Mouse (Mus musculus): ENCODE measurements around the gene Pak1ip1.

Pak1ip1 gene

DNA sequence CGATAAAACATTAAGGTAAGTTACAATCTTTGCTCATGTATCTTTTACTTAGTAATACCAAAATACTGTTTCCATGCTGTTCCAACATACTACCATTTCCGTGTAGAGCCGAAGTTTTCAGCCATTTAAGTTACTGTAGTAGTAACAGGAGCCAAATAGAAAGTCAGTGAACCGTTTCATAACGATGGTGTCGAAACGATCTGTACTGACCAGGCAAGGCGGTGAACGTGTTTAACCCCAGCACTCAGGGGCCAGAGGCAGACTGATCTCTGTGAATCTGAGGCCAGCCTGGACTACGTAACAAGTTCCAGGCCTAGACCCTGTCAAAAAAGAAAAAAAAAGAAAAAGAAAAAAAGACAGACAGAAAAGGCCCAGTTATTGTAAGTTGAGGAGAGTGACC is 7.4 kb downstream of the Pak1ip1 start:
- no peak for DNase-seq

DNA sequence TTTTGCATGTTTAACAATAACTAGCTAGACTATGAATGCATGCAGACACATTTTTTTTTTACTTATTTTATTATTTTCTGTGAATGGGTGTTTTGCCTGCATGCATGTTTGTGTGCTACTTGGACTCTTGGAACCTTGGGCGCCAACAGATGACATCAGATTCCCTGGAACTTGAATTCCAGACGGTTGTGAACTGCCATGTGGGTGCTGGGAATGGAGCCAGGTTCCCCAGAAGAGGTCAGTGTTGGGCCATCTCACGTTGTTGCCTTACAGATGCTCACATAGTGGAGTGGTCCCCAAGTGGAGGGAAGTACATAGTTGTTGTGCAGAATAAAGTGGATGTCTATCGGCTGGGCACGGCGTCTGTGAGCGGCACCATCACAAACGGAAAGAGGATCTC is 8.1 kb downstream of the Pak1ip1 start:
- DNase-seq: no peak

DNA sequence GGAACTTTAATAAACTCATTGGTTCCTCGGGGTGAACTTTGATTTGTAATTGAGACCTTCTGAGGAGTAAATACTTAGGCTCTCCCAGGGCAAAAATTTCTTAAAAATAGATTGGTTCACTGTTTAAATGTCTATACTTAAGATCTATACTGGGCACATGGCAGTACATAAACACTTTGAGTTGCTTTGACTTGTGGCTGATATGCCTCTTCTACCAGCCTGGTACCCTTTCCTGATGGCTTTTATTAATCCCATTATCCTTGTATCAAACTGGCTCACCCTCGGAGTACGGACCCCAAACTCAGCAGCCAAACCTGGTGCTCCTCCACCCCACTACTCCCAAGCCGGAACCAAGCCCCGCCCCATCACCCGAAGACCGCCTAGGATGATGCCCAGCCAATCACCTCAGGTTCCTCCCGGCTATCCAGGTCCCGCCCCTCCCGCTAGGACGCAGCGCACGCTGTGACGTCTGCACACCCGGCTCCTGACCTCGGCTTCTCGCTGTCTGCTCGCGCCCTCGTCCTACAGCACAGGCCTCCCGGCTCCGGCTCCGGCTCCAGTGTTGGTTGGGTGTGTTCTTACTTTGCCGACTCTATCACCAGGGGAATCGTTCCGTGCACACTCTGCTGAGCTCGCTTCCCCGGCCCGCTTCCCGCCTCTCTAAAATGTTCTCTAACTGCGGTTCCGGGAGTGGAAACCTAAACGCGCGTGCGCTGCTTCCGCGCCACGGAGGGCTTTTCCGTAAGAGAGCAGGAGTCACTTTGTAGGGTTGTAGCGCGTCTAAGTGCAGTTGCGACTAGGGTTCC is 15.2 kb downstream of the Pak1ip1 start, which contains the start of gene Tmem14c:
Tmem14c (plus strand) TSS at position 464 of the 806 bp plus-strand sequence.
- DNase-seq: peak; percentile 93

DNA sequence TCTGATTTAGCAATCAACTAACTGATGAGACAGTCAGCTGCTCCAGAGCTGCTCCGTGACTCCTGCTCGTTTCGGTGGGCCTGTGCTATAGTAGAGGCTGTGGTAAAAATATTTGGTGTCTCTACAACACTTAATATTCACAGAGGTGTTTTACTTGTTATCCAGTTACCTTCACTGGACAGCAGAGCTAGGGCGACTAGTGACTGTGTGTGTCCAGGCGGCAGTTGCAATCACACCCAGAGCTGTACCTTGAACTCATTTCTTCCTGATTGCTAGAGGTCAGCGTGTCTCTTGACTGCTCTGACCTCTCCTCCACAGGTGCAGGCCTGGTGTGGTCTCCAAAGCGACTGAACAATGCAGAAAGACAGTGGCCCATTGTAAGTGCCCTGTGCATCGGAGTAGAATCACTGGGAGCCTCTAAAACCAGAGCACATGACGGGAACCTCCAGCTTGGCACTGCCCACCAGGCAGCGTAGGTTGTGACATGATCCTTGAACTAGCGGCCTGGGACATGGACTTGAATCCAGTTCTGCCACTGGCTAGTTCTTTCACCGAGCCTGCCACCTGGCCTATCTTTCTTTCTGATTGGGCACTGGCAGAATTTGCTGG is 16.1 kb downstream of the Pak1ip1 start:
- no peak for DNase-seq

DNA sequence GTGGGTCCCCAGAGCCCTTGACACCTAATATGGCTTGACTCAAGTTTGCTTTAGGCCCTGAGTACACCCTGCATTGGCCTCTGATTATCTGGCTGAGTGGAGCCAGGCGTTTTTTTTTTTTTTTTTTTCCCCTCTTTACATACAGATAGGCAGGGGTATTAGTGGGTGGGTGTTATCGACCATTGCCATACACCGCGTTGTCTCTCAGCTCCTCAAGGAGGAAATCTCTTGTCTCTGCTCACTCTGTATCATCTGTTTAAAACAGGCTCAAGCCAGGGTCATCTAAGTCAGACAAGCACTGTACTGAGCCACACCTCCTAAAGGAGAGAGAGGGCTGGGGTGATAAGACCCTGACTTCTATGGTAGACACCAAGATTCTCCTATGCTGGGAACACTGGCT is 17.0 kb downstream of the Pak1ip1 start:
- no peak for DNase-seq

DNA sequence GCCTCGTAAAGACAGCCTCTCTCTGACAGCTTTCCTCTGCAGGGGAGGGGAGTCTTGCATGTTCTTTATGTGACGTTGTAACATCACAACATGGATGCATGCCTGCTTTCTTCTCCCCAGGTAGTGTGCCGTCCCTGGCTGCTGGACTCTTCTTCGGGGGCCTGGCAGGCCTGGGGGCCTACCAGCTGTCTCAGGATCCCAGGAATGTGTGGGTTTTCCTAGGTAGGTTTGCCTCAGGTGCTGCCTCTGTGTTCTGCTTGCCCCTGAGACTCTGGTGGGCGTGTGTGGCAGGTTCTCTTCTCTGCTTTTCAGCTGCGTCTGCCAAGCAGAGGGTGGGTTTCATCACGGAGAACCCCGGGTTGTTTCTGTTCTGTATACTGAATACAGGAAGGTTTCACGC is 17.4 kb downstream of the Pak1ip1 start:
- no peak for DNase-seq

DNA sequence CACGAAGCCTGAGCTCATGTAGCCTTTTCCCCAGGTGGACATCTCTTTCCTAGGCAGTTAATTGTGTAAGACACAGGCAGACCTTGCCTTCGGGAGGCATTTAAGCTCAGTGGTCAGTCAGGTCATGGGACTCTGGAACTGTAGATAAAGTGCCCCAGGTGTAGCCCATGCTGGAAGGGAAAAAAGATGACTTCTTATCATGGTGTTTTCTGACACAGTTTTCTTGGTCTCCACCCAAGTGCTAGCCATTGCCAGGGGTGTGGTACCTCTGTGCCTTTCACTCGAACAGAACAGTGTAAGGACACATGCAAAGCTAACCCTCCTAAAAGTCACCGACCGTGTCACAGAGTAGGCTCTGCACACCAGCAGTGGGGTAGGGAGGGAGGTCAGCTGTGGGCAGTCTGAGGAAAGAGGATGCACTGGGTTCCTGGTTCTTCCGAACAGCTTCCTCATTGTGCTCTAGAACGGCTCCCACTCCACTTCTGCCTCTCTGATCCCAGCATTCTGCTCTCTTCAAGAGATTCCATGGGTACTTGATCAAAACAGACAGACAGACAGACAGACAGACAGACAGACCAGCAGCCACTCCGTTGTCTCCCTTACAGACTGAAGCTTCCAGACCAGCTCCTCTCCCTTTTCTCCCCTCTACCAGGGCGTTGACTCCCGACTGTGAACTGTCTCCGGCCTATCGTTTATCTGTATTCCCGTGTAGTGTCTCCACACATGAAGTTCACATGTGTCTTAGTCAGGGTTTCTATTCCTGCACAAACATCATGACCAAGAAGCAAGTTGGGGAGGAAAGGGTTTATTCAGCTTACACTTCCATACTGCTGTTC is 18.2 kb downstream of the Pak1ip1 start:
- no peak for DNase-seq

DNA sequence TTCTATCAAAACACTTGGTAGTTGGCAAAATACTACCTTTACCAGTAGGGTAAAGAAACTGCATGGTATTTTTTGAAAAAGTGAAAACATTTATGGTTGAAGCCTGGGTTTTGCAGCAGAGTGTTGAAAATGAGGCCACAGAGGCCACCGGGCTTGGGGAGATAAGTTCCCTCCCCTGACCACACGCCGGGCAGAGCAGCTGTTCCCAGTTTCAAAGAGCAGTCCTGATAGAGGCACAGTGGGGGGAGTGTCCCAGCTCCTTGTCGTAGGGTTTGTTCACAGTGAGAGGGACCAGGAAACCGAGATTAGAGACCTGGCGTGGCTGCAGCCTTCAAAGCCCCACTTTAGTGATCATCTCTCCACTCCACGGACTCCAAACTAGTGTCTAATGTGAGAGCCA is 19.7 kb downstream of the Pak1ip1 start:
- DNase-seq: no peak

DNA sequence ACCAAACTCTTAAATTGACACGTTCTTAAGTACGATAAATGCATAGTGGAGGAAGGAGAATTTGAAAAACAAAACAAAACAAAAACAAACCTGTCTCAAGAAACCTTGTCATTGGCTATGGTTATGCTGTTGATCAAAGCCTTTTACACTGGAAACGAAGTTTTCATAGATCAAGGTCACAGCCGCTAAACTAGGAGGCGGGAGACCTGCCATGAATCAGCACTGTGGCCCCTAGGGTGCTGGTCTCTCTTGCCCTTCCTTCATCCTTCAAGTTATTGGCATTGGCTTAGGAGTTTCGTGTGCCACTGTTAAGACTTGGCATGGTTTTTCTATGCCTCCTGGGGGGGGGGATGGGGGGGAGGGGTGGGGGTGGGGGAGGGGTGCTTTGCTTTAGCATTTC is 20.8 kb downstream of the Pak1ip1 start:
- no peak for DNase-seq

DNA sequence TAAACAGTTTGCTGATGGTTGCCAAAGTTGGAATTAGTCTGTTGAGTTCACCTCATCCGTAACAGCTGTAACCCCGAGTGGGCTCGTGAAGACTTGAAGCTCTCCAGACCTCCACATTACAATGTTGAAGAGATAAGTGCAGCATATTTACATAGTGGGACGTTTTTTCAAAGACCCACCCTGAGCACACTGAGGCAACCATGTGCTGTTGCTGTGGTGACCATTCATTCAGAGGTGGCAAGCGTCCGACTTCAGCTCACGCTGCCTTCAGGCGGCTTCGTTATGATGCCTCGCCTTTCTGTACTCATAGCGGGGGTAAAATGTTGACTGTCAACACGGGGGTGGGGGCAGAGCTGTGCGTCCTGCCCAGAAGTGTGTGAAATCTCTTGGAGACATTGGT is 21.3 kb downstream of the Pak1ip1 start:
- DNase-seq: no peak

DNA sequence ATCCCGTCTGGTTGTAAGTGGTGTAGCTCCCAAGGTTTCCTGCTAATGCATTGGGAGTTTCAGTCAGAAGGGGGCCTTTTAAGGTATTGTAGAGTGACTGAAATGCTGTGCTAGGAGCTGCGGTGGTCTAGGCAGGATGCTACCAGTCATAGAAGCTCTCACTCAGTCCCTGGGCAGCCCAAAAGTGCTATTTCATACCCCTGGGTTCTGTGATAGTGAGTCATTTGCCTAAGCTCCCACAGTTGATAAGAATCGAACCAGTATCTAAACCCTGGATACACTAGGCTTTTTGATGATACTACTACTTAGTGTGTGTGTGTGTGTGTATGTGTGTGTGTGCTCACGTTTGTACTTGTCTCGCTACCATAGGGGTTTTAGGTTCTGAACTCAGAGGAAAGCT is 29.3 kb downstream of the Pak1ip1 start:
- no peak for DNase-seq

DNA sequence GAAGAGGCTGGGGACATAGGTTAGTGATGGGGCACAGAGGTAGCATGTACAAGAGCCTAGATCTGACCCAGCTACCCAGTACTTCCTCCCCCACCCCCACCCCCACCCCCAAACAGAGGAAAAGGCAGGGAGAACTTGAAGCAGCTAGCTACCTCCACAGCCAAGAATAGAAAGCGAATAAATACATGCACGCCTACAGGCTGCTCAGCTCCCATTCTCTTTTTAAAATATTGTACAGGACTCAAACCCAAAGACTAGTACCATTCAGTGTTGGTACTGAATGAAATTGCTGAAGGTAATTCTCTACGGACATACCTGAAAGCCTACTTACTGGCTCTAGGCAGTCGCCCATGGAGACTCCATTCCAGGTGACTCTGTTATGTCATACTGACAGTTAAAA is 41.7 kb downstream of the Pak1ip1 start:
- no peak for DNase-seq

DNA sequence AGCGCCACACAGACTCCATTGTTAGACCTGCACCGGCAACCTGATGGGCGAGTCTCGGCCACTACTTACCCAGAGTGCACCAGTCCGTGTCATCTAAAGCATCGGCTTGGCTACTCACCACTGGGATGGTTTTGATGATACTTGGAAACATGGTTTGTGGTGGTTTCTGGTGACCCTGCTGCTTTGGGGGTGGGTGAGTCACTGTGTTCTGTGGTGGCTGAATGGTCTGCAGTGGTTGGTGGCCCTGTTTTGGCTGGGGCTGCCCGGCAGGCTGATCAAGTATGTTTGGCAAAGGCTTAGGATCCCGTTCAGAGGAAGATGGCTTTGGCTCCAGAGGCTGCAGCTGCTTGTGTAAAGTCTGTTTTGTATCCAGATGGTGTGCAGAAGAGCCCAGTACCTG is 45.1 kb downstream of the Pak1ip1 start:
- no peak for DNase-seq

DNA sequence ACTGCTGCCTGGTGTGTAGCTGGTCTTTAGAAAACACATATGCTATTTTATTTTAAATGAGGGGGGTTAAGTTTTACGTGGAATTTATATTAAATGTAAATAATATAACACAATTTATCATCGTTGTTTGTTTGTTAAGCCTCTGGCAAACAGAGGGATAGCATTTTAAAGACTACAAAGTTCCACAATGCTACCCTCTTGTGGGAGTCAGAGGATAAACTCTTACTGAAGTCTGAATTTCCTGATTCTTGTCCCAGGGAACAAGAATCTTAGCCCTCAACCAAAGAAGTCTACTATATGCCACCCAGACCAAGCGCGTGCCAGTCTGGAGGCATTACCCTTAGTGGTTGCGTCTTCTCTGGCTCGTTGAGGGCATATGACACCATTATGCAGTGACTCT is 46.5 kb downstream of the Pak1ip1 start:
- no peak for DNase-seq

DNA sequence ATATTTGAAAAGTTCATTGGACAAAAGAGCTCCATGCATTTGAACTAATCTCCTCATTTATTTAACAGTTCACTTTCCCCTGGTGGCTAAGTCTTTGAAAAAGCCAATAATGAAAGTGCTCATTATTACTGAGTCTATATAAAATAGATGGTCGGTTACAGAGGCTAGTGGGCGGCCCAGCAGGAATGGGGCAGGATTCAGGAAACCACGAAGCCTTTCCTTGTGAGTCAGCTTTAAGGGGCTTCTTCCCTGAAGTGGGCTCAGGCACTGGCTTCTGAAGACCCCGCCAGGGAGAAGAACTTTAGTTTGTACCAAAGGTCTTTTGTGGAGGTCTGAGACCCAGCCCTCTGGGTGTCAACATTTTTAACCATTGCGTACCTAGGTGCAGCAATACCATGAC is 51.1 kb downstream of the Pak1ip1 start:
- DNase-seq: no peak
